Mouse (Mus musculus) B cell, adult 2 months (primary cell): Measurements from ENCODE around the gene Olfr455.
A peak's percentile ranks its signal among the peaks of the same experiment; 100 is the strongest.

ENCODE experiments used
- DNase-seq, 2 experiments: peaks; one replicate each; pipeline ENCODE4 v3.0.0; 2022

The Olfr455 gene

GRCm38 (mm10) chr6:42547461-42547860, at the start of gene Olfr455:
Gene Olfr455 (minus strand): TSS chr6:42547587.
- DNase-seq = no peak

- no peak for DNase-seq
These were observed 45.9 kb upstream of the Olfr455 start for GRCm38 (mm10) chr6:42593138-42593882.

GRCm38 (mm10) chr6:42586569-42586968, 39.2 kb upstream of the Olfr455 start:
- no peak for DNase-seq

- DNase-seq = peak; percentile 72 to 73
These were observed 36.1 kb upstream of the Olfr455 start for GRCm38 (mm10) chr6:42583488-42583872.

- DNase-seq = no peak
These were observed 35.5 kb upstream of the Olfr455 start for GRCm38 (mm10) chr6:42582741-42583487.

- DNase-seq = no peak
These were observed 31.3 kb upstream of the Olfr455 start for GRCm38 (mm10) chr6:42578678-42579077.

GRCm38 (mm10) chr6:42577433-42577832, 30.0 kb upstream of the Olfr455 start:
- no peak for DNase-seq

- no peak for DNase-seq
These were observed 20.8 kb upstream of the Olfr455 start for GRCm38 (mm10) chr6:42568205-42568604.

- no peak for DNase-seq
These were observed 18.8 kb upstream of the Olfr455 start for GRCm38 (mm10) chr6:42566076-42566598.

- no peak for DNase-seq
These were observed 14.9 kb upstream of the Olfr455 start for GRCm38 (mm10) chr6:42562280-42562679.

GRCm38 (mm10) chr6:42560885-42561284, 13.5 kb upstream of the Olfr455 start:
- DNase-seq = no peak

- DNase-seq = no peak
These were observed 11.3 kb upstream of the Olfr455 start for GRCm38 (mm10) chr6:42558641-42559040.

- no peak for DNase-seq
These were observed 1.2 kb downstream of the Olfr455 start for GRCm38 (mm10) chr6:42546180-42546579.

GRCm38 (mm10) chr6:42545451-42545885, 1.9 kb downstream of the Olfr455 start:
- DNase-seq = no peak

GRCm38 (mm10) chr6:42544846-42545245, 2.5 kb downstream of the Olfr455 start:
- DNase-seq = no peak

- DNase-seq = no peak
These were observed 5.1 kb downstream of the Olfr455 start for GRCm38 (mm10) chr6:42542036-42543031.

GRCm38 (mm10) chr6:42540681-42541080, 6.7 kb downstream of the Olfr455 start:
- DNase-seq = no peak

GRCm38 (mm10) chr6:42539711-42540110, 7.7 kb downstream of the Olfr455 start:
- no peak for DNase-seq

GRCm38 (mm10) chr6:42513461-42513860, 33.9 kb downstream of the Olfr455 start:
- no peak for DNase-seq

GRCm38 (mm10) chr6:42509311-42509710, 38.1 kb downstream of the Olfr455 start:
- DNase-seq = no peak

GRCm38 (mm10) chr6:42503478-42503877, 43.9 kb downstream of the Olfr455 start:
- DNase-seq = no peak

GRCm38 (mm10) chr6:42489731-42490130, 57.7 kb downstream of the Olfr455 start:
- DNase-seq = no peak

GRCm38 (mm10) chr6:42487114-42487513, 60.3 kb downstream of the Olfr455 start, which contains the start of gene Olfr456:
Gene Olfr456 (minus strand): TSS chr6:42487214.
- DNase-seq = no peak
